Mouse (Mus musculus) lung, postnatal 14 days (tissue): ENCODE measurements around the gene Stc2.

Experiments used
- DNase-seq: peaks from one replicate; pipeline ENCODE4 v3.0.0; 2021

The Stc2 gene

GRCm38 (mm10) chr11:31369648-31370286, at the start of gene Stc2:
Gene Stc2 (minus strand): TSS chr11:31370074.
- peak; percentile 58 for DNase-seq

GRCm38 (mm10) chr11:31417071-31417470, 47.2 kb upstream of the Stc2 start:
- DNase-seq: no peak

GRCm38 (mm10) chr11:31412376-31412775, 42.5 kb upstream of the Stc2 start:
- no peak for DNase-seq

GRCm38 (mm10) chr11:31406736-31407135, 36.9 kb upstream of the Stc2 start:
- no peak for DNase-seq

- no peak for DNase-seq
These were observed 33.2 kb upstream of the Stc2 start for GRCm38 (mm10) chr11:31403080-31403479.

GRCm38 (mm10) chr11:31398604-31399003, 28.7 kb upstream of the Stc2 start:
- DNase-seq: no peak

GRCm38 (mm10) chr11:31396638-31397417, 27.0 kb upstream of the Stc2 start:
- DNase-seq: no peak

- no peak for DNase-seq
These were observed 24.2 kb upstream of the Stc2 start for GRCm38 (mm10) chr11:31394026-31394425.

GRCm38 (mm10) chr11:31392340-31392739, 22.5 kb upstream of the Stc2 start:
- DNase-seq: no peak

GRCm38 (mm10) chr11:31388890-31389289, 19.0 kb upstream of the Stc2 start:
- DNase-seq: no peak

- no peak for DNase-seq
These were observed 17.7 kb upstream of the Stc2 start for GRCm38 (mm10) chr11:31387526-31387925.

GRCm38 (mm10) chr11:31386571-31386970, 16.7 kb upstream of the Stc2 start:
- no peak for DNase-seq

GRCm38 (mm10) chr11:31383968-31384367, 14.1 kb upstream of the Stc2 start:
- DNase-seq: no peak

- no peak for DNase-seq
These were observed 12.3 kb upstream of the Stc2 start for GRCm38 (mm10) chr11:31382145-31382544.

GRCm38 (mm10) chr11:31373438-31373837, 3.6 kb upstream of the Stc2 start:
- DNase-seq: peak; percentile 60

GRCm38 (mm10) chr11:31372206-31372605, 2.3 kb upstream of the Stc2 start:
- DNase-seq: no peak

- DNase-seq: no peak
These were observed 1.5 kb upstream of the Stc2 start for GRCm38 (mm10) chr11:31371256-31371838.

- DNase-seq: no peak
These were observed 759 bp upstream of the Stc2 start for GRCm38 (mm10) chr11:31370436-31371230.

- peak; percentile 52 for DNase-seq
These were observed 768 bp downstream of the Stc2 start for GRCm38 (mm10) chr11:31368965-31369647.

GRCm38 (mm10) chr11:31368252-31368964, 1.5 kb downstream of the Stc2 start:
- no peak for DNase-seq

- no peak for DNase-seq
These were observed 3.0 kb downstream of the Stc2 start for GRCm38 (mm10) chr11:31366827-31367226.

- DNase-seq: no peak
These were observed 3.5 kb downstream of the Stc2 start for GRCm38 (mm10) chr11:31366421-31366820.
